Mouse (Mus musculus): ENCODE data around the gene Cyp4f18. TPM values are rescaled to one million over a fixed set of nuclear protein-coding genes. Genes with fewer than 3 reads are reported as not detected.
"Not testable (repeated sequence)": the region's sequence is repeated elsewhere in the genome, so short reads cannot be mapped to it uniquely, and the experiment has no call there.

Gene Cyp4f18
- total RNA-seq, 2 experiments from 2014 or later: 5.0 TPM; not detected in 1

DNA sequence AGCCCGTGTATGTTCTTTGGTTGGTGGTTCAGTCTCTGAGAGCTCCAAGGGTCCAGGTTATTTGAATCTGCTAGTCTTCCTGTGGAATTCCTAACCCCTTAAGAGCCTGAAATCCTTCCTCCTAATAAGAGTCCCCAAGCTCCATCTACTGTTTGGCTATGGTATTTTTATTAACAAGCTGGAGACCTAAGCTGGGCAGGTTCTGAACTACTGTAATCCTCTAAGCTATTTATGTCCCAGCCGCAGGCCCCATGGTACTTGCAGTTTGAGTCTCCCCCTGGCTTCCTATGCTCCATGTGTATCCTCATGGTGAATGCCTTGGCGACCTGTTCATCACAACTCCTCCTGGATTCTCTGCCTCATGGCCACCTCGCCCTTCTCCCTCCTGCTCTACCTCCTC lies 24.8 kb downstream of the Cyp4f18 start:
- ATAC-seq (replicated peaks; ENCODE audit: low FRiP score, low TSS enrichment, poor library complexity, severe bottlenecking): no peak

DNA sequence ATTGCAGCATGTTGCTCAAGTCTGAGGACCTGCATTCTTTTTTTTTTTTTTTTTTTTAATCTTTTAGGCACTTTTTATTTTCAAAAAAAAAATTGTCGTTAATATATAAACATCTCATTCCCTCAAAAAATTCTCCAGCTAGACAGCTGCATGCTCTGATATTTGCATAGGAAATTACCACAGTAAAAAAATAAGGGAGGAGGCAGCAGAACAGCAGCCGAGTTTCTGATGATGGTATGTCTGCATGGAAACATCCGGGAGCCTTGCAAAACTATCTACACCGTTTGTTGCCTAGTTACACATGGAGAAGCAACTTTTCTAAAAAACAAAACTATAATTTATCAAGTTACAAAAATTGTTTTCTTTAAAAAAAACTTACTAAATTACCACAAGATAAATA lies 28.0 kb downstream of the Cyp4f18 start:
- ATAC-seq (replicated peaks; ENCODE audit: low FRiP score, low TSS enrichment, poor library complexity, severe bottlenecking): no peak

DNA sequence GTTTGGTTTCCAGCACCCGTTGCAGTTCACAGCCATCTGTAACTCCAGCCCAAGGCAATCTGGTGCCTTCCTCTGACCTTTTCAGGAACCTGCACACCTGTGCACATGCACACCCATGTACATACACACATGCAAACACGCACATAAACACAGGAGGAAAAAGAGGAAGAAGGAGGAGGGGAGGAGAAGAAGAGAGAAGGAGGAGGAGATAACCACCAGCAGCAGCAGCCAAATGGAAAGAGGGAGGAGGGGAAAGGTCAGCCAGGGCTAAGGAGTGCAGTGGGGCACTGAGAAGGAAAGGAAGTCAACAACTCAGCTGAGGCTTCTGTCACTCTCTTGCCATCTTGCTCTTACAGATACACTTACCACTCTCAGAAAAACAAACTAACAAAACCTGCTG lies 28.4 kb downstream of the Cyp4f18 start:
- no peak for ATAC-seq (replicated peaks; ENCODE audit: low FRiP score, low TSS enrichment, poor library complexity, severe bottlenecking)

DNA sequence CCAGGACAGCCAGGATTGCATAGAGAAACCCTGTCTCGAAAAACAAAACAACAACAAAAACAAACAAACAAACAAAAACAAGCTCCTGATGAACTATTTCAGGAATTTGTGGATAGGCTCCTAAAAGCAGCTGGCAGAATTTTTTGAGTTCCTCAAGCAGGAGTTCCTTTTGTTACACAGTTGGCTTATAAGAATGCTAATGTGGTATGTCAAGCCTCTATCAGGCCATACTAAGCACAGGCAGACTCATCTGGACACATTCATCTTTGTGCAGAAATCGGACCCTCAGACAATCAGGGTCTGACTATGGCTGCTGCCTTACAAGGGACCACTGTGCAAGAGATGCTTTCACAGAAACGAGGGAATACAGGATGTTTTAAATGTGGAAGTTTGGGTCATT lies 35.2 kb downstream of the Cyp4f18 start:
- no peak for ATAC-seq (replicated peaks; ENCODE audit: low FRiP score, low TSS enrichment, poor library complexity, severe bottlenecking)

DNA sequence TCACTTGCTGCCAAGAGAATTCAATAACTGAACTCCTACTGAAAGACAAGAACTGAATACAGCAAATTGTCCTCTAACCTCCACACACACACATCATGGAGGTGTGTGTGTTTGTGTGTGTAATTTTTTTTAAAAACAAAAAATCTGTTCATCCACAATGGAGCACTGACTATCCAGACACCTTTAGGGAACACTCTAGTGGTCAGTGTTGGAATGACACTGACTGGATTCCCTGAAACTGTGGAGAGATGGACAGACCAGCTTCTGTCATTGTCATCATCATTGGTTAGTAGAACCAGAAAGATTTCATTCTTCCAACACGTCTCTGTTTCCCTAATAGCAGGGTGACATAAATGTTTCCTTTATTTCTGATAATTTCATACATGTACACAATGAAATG lies 37.5 kb downstream of the Cyp4f18 start:
- ATAC-seq (replicated peaks; ENCODE audit: low FRiP score, low TSS enrichment, poor library complexity, severe bottlenecking): 0 out of 2 replicates have a peak, but pooled peaks have one; percentile 74

DNA sequence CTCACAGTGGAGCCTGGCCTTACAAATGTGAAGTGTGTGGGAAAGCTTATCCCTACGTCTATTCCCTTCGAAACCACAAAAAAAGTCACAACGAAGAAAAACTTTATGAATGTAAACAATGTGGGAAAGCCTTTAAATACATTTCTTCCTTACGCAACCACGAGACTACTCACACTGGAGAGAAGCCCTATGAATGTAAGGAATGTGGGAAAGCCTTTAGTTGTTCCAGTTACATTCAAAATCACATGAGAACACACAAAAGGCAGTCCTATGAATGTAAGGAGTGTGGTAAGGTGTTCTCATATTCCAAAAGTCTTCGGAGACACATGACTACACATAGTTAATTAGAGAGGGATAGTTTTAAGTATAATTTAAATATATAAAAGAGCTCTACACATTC lies 40.8 kb downstream of the Cyp4f18 start:
- ATAC-seq (replicated peaks; ENCODE audit: low FRiP score, low TSS enrichment, poor library complexity, severe bottlenecking): no peak

DNA sequence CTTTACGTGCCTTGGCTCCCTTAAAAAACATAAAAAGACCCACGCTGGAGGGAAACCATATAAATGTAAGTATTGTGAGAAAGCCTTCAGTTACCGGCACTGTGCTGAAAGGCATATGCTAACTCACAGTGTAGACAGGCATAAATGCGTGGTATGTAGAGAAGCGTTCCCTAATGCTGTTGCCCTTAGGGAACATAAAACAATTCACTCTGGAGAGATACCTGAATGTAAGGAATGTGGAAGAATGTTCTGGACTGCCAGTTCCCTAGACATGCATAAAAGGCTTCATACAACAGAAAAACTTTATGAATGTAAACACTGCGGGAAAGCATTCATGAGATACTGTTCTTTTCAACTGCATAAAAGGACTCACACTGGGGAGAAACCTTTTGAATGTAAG lies 41.3 kb downstream of the Cyp4f18 start:
- no peak for ATAC-seq (replicated peaks; ENCODE audit: low FRiP score, low TSS enrichment, poor library complexity, severe bottlenecking)

DNA sequence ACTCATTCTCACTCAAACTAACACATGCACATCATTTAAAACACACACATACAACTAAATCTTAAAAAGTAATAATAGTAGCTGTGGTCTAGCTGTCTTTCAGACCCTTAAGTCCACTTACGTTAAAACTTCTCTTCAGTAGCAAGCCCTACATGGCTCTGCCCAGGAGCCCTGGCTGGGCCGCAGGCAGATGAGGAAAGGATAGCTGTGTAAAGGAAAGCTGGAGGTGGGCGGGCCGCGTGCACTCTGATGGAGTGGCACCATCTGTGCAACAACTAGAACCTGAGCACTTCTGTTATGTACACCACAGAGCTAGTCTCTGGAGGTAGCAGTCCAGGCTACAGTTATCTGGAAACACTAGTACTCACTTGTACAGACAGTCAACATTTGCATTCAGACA lies 42.2 kb downstream of the Cyp4f18 start:
- no peak for ATAC-seq (replicated peaks; ENCODE audit: low FRiP score, low TSS enrichment, poor library complexity, severe bottlenecking)

DNA sequence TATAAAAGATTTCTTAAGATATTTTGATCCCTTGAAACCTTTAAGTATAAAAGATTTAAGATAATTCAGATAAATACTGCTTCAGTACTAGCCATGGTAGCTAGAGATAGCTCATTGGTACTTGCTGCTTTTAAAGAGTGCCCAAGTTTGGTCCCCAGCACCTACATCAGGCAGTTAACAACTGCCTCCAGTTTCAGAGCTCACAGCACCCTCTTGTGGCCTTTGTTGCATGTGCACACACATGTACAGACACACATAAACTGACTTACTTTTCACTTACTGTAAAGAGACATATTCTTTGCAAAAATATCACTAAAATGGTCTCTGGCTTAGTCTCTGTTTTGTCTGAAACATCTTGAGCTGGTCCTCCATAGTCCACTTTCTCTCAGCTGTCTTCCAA lies 43.0 kb downstream of the Cyp4f18 start:
- ATAC-seq (replicated peaks; ENCODE audit: low FRiP score, low TSS enrichment, poor library complexity, severe bottlenecking): no peak

DNA sequence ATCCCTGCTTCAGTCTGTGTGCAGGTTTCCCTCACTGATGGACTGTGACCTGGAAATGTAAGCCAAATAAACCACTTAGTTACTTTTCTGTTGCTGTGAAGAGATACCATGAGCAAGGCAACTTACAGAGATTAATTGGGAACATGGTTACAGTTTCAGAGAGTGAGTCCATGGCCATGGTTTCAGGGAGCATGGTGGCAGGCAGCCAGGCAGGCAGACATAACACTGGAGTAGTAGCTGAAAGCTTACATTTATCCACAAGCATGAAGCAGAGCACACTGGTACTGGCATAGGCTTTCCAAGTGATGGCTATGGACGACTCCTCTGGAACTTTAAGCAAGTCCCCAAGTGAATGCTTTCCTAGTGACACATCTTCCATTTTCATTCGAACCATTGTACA lies 44.3 kb downstream of the Cyp4f18 start:
- no peak for ATAC-seq (replicated peaks; ENCODE audit: low FRiP score, low TSS enrichment, poor library complexity, severe bottlenecking)

DNA sequence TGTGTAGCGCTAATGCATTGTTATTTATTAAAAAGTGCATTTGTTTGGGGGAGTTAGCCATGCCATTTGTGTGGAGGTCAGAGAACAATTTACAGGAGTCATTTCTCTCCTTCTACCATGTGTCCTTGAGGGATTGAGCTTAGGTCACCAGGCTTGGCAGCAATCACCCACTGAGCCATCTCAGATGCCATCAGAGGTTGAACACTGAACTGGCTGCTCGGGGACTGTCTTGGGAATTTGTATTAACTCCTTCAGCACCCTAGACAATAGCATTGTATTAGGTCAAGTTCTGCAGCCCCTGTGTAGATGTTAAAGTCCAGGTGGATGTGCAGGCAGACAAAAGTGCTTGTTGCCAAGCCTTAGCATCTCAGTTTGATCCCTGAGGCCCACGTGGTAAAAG lies 45.4 kb downstream of the Cyp4f18 start:
- ATAC-seq (replicated peaks; ENCODE audit: low FRiP score, low TSS enrichment, poor library complexity, severe bottlenecking): no peak

DNA sequence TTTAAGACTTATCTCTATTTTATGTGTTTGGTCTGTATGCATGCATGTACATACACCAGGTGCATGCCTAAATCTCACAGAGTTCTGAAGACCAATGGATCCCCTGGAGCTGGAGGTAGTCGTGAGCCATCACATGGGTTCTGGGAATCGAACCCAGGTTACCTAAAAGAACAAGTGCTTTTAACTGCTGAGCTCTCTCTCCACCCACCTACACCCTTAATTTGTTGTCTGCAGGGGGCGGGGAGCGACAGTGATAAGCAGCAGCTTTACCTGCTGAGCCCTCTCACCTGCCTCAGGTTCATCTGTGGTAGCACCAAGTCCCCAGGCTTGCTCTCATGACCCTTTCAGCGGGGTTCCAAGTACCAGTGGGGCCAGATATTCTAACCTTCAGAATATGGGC lies 47.6 kb downstream of the Cyp4f18 start:
- no peak for ATAC-seq (replicated peaks; ENCODE audit: low FRiP score, low TSS enrichment, poor library complexity, severe bottlenecking)

DNA sequence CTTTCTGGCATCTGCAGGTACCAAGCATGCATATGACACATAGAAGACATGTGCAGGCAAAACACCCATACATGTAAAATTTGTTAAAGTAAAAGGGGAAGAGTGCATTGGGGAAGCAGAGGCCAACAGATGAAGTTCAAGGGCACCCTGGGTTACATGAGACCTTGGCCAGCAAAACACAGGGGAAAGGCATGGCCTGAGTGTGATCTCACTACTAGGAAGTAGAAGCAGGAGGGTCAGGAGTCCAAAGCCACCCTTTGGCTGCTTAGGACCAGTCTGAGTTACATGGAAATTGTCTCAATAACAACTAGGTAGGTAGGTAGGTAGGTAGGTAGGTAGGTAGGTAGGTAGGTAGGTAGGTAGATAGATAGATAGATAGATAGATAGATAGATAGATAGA lies 48.9 kb downstream of the Cyp4f18 start:
- no peak for ATAC-seq (replicated peaks; ENCODE audit: low FRiP score, low TSS enrichment, poor library complexity, severe bottlenecking)

DNA sequence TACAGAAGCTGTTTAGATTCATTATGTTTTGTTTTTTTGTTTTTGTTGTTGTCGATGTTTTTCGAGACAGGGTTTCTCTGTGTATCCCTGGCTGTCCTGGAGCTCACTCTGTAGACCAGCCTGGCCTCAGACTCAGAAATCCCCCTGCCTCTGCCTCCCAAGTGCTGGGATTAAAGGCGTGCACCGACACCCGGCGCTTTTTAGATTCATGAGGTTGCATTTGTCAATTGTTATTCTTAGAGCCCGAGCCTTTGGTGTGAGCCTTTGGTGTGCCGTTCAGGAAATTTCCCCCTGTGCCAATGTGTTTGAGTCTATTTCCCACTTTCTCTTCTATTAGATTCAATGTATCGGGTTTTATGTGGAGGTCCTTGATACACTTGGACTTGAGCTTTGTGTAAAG lies 54.8 kb downstream of the Cyp4f18 start:
- ATAC-seq (replicated peaks; ENCODE audit: low FRiP score, low TSS enrichment, poor library complexity, severe bottlenecking): no peak

DNA sequence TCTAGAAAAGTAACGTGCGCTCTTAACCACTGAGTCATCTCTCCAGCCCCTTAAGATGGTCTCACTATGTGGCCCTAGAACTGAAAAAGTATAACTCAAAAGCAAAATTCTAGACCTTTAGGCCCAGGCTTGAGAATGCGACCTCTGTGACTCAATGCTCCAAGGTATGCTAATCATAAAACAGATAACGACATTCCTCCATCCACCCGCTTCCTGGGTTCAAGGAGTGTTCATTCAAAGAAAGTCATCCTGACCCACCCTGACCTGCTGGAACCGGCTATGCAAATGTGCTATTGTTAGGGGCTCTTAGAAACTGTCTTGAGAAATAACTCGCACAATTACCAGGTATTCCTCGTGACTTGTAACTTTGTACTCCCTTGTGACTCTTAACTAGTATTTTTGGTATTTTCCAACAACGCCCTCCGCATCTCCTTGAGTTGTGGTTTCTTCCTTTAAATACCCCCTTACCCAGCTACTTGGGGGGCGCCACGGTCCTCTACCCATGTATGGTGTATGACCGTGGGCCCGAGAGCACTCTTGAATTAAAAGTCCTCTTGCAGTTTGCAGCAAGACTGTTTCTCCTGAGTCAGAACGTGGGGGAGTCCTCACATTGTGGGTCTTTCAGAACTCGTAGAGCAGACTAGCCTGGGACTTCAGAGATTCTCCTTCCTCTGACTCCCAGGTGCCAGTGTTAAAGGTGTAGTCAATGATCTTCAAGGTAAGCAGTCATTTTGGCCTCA lies 56.3 kb downstream of the Cyp4f18 start:
- ATAC-seq (replicated peaks; ENCODE audit: low FRiP score, low TSS enrichment, poor library complexity, severe bottlenecking): not testable (repeated sequence)

DNA sequence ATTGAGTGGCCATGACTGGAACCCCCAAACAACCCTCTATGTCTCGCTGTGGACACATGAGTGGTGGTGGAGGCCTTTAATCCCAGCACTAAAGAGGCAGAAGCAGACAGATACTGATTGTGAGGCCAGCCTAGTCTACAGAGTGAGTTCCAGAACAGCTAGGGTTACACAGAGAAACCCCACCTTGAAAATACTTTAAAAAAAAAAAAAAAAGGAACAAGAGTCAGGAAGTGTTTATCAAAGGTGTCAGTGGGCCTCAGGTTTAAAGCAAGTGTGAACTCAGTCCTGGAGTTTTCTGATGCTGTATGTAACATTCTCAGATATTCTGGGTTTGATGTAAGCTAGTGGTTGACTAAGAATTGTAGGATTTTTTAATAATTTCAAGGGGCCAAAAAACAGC lies 56.9 kb downstream of the Cyp4f18 start:
- no peak for ATAC-seq (replicated peaks; ENCODE audit: low FRiP score, low TSS enrichment, poor library complexity, severe bottlenecking)

DNA sequence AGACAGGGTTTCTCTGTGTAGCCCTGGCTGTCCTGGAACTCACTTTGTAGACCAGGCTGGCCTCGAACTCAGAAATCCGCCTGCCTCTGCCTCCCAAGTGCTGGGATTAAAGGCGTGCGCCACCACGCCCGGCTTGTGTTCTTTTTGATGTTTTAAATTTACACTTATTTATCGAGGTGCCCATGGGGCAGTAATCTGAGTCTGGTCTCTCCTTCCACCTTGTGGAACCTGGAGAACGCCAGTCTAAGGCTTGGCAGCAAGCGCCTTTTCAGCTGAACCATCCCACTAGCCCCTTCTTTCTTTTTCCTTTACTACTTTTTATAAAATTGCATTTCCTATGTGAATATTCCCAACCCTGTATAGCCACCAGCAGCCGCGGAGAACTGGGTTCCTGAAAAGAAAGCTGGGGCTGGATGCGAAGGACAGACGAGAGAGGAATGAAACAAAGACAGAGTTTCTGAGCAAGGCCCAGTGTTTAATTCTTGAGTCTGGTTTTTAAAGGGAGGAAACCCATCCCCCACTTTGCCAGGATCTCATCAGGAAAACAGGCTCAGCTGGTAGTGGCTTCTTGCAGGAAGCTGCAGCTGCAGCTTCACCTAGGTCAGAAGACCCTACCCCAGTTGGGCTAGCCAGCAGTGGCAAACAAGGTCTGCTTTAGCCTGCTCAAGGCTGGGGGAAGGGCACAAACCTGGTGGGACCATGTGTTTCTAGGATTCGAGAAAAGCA lies 57.8 kb downstream of the Cyp4f18 start:
- ATAC-seq (replicated peaks; ENCODE audit: low FRiP score, low TSS enrichment, poor library complexity, severe bottlenecking): no peak

DNA sequence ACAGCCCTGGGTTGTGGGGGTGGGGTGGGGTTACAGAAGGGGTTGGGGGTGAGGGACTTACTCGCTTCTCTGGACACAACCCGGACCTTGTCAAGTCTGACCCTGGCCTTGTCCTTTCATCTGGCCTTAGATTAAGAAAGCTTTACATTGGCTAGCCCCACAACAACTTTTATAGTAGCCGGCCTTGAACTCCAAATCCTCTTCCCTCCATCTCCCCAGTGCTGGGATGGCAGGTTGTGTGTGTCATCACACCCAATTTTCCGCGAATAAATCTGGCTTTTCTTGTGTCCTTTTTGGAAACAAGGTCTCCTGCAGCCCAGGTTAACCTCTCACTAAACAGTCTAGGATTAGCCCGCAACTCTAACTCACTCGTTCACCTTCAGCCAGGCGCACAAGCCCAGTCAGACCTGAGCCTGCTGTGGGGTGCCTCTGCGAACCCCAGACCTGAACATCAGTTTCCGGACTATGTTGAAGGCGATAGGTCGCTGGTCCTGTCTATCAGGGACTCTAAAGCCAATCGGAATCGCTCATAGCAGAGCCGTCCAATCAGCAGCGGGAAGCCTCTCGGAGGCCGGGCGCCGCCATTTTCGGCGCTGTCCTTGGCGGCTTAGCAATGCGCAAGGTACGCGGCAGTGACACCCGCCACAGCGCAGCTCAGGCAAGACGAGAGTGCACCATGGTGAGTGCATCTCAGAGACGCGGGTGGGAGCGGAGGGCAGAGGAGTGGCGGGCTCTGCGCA lies 58.8 kb downstream of the Cyp4f18 start, which contains the start of gene Zfp961:
Gene Zfp961, plus strand, starts transcription at position 557 of the 740 bp plus-strand sequence.
- peak; percentile 100 for ATAC-seq (replicated peaks; ENCODE audit: low FRiP score, low TSS enrichment, poor library complexity, severe bottlenecking)

DNA sequence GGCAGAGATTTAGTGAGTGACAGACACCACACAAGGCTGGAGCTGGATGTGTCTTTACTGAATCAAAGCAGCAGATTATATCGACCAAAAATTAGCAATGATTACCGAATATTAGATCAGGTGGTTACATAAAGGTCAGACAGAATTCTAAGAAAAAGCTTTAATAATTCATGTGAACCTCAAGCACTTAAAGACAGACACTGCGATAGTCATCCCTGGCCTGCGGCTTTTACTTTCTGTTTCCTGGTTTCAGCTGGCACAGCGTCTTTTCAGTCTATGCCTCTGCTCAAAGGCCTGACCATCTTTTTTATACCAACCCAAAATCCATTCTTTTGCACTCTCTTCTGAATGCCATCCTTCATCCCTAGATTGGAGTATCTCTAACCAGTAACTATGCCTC lies 60.8 kb downstream of the Cyp4f18 start:
- ATAC-seq (replicated peaks; ENCODE audit: low FRiP score, low TSS enrichment, poor library complexity, severe bottlenecking): no peak

DNA sequence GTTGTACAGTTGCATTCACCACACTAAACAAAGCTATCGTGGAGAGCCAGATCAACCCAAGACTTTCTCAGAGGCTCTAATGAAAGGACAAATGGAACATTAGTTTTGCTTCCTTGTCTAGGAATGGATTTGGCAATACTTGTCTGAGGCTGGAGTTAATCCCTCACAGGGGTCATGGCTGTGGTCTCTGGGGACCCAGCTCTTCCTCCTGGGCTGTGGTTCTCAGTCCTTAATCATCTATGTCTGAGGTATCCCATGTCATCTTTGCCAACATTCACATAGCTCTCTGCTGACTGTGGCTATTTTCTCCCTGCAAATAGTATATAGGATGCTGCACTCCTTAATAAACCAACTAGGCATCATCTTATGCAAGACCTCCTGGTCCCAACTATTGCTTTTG lies 67.7 kb downstream of the Cyp4f18 start:
- no peak for ATAC-seq (replicated peaks; ENCODE audit: low FRiP score, low TSS enrichment, poor library complexity, severe bottlenecking)
